Mouse (Mus musculus) C2C12 (cell line): ENCODE data around the gene Ppp2r5a. TPM values are rescaled to one million over a fixed set of nuclear protein-coding genes. Genes with fewer than 3 reads are reported as not detected.

Source experiments
- H3K27me3 ChIP-seq: one replicate; pipeline ENCODE4 v1.6.1; 2011; ENCODE audit not compliant: control insufficient read depth, insufficient read depth, insufficient read length
- H3K36me3 ChIP-seq: one replicate; pipeline ENCODE4 v1.6.1; 2011; ENCODE audit not compliant: control insufficient read depth, insufficient read depth
- H3K4me3 ChIP-seq: one replicate; pipeline ENCODE4 v1.5.1; 2011; ENCODE audit warnings: mild to moderate bottlenecking, control low read depth; ENCODE audit not compliant: poor library complexity, insufficient read depth, severe bottlenecking
- H3K79me2 ChIP-seq: one replicate; pipeline ENCODE4 v1.6.1; 2011; ENCODE audit not compliant: control insufficient read depth, insufficient read depth
- H3K79me3 ChIP-seq: one replicate; pipeline ENCODE4 v1.6.1; 2011; ENCODE audit warnings: low read depth, control low read depth
- H3ac ChIP-seq: one replicate; pipeline ENCODE3; 2011; ENCODE audit warnings: low read depth; ENCODE audit not compliant: control insufficient read depth, insufficient read length
- CEBPB ChIP-seq: IDR thresholded peaks from one replicate; pipeline ENCODE4 v1.6.1; 2011; ENCODE audit warnings: low read depth, mild to moderate bottlenecking, control low read depth, moderate library complexity
- CTCF ChIP-seq: IDR thresholded peaks from one replicate; pipeline ENCODE4 v1.5.1; 2011; ENCODE audit not compliant: control insufficient read depth, insufficient read depth, insufficient read length
- FOSL1 ChIP-seq: IDR thresholded peaks from one replicate; pipeline ENCODE4 v1.8.0; 2011; ENCODE audit warnings: mild to moderate bottlenecking, low read length; ENCODE audit not compliant: poor library complexity, insufficient read depth, severe bottlenecking
- MAX ChIP-seq: IDR thresholded peaks from one replicate; pipeline ENCODE4 v1.6.1; 2011; ENCODE audit warnings: mild to moderate bottlenecking, control low read depth
- MYOD1 ChIP-seq: IDR thresholded peaks from one replicate; pipeline ENCODE4 v1.6.1; 2011; ENCODE audit warnings: low read depth; ENCODE audit not compliant: control insufficient read depth, insufficient read length
- MYOG ChIP-seq: IDR thresholded peaks from one replicate; pipeline ENCODE4 v1.6.1; 2011; ENCODE audit not compliant: control insufficient read depth, insufficient read length; ENCODE audit errors: extremely low read depth
- USF1 ChIP-seq: IDR thresholded peaks from one replicate; pipeline ENCODE4 v1.6.1; 2011; ENCODE audit warnings: low read depth, mild to moderate bottlenecking, control low read depth, moderate library complexity
- long read RNA-seq, 2 experiments: library from polyadenylated mRNA; unstranded; transcript quantifications; one replicate each; pipeline ENCODE4 v2.0.0; 2019 to 2020
- polyA plus RNA-seq: library from polyadenylated mRNA; unstranded; fragments of >200 nt; fragmentation: generic; extraction: Trizol; gene quantifications from one replicate; pipeline ENCODE4 v1.2.1, GENCODE M21; 2012; ENCODE audit warnings: missing spikeins

Gene Ppp2r5a
- polyA plus RNA-seq: 21.5 TPM
- long read RNA-seq, experiment 1, partial matches to known transcripts: 1 of 9 reads
- long read RNA-seq, experiment 1, other reads (novel, unspliced or antisense): 8 of 9 reads
- long read RNA-seq, experiment 2, partial matches to known transcripts: 4 of 8 reads
- long read RNA-seq, experiment 2, other reads (novel, unspliced or antisense): 1 of 8 reads

GRCm38 (mm10) chr1:191403074-191403473 is at the start of gene Ppp2r5a:
Gene Ppp2r5a, minus strand, starts transcription at chr1:191403272.
- no peak within 1 kb of the TSS for H3ac ChIP-seq
- H3K36me3 ChIP-seq: no peaks in the 10 kb centered on the region
- no peaks in the 10 kb centered on the region for H3K79me3 ChIP-seq
- no peaks in the 10 kb centered on the region for H3K27me3 ChIP-seq
- H3K79me2 ChIP-seq: no peaks in the 10 kb centered on the region
- no peak within 1 kb of the TSS for H3K4me3 ChIP-seq
- TF ChIP-seq MAX (no peak), CEBPB (no peak), MYOD1 (no peak), FOSL1 (no peak), USF1 (no peak), MYOG (no peak), CTCF (no peak)

- no peak for TF ChIP-seq USF1
- no peak for TF ChIP-seq MYOD1
- TF ChIP-seq CTCF: no peak
- no peak for TF ChIP-seq MAX
- TF ChIP-seq CEBPB: no peak
- TF ChIP-seq MYOG: no peak
- no peak for TF ChIP-seq FOSL1
- H3ac ChIP-seq: no peak overlapping the region
- no peaks in the 10 kb centered on the region for H3K36me3 ChIP-seq
- H3K79me3 ChIP-seq: no peaks in the 10 kb centered on the region
- H3K4me3 ChIP-seq: no peak overlapping the region
- no peaks in the 10 kb centered on the region for H3K27me3 ChIP-seq
- H3K79me2 ChIP-seq: no peaks in the 10 kb centered on the region
Observed at GRCm38 (mm10) chr1:191450614-191451013, 47.5 kb upstream of the Ppp2r5a start.

- TF ChIP-seq USF1 (no peak), MYOG (no peak), CTCF (no peak), MAX (no peak), CEBPB (no peak)
- Histone ChIP-seq H3K27me3 (no peaks in the 10 kb centered on the region), H3K79me2 (no peaks in the 10 kb centered on the region), H3K4me3 (no peak overlapping the region), H3ac (no peak overlapping the region), H3K79me3 (no peaks in the 10 kb centered on the region), H3K36me3 (no peaks in the 10 kb centered on the region)
Observed at GRCm38 (mm10) chr1:191449537-191449936, 46.5 kb upstream of the Ppp2r5a start.

DNA sequence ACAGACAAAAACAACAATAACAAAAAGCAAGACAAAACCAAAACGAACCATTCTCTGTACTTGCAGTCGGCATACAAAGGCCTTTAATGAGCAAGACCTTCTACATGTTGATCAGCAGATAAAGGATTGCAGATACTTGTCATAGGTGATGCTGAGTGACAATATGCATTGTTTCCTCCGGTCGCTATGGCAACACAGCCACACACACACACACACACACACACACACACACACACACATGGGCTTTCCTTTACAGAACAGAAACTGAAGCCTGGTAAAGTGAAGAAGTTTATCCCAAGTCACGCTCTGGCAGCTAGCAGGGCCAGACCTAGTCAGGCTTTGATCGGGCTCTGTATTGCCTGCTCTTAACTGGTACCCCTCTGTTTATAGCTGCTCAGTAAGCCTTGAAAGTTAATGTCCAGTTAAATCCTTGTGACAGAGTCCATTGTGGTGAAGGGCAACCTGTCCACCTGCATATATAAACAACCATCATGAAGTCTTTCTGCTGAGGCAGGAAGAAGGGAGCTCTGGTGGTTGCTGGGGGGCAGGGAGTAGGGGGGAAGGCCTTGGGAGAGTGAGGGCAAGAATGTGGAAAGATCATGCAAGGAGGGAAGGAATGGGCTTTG is 44.4 kb upstream of the Ppp2r5a start:
- H3K79me2 ChIP-seq: no peaks in the 10 kb centered on the region
- no peak overlapping the region for H3ac ChIP-seq
- H3K79me3 ChIP-seq: no peaks in the 10 kb centered on the region
- no peaks in the 10 kb centered on the region for H3K36me3 ChIP-seq
- no peak overlapping the region for H3K4me3 ChIP-seq
- TF ChIP-seq CTCF (no peak), MAX (no peak), FOSL1 (no peak)
- no peaks in the 10 kb centered on the region for H3K27me3 ChIP-seq

GRCm38 (mm10) chr1:191446307-191446706 is 43.2 kb upstream of the Ppp2r5a start:
- TF ChIP-seq CEBPB: no peak
- no peak for TF ChIP-seq FOSL1
- no peak for TF ChIP-seq MYOG
- TF ChIP-seq MYOD1: no peak
- TF ChIP-seq USF1: no peak
- TF ChIP-seq CTCF: no peak
- TF ChIP-seq MAX: no peak
- Histone ChIP-seq H3K79me2 (no peaks in the 10 kb centered on the region), H3K4me3 (no peak overlapping the region), H3K36me3 (no peaks in the 10 kb centered on the region), H3K79me3 (no peaks in the 10 kb centered on the region), H3ac (no peak overlapping the region), H3K27me3 (no peaks in the 10 kb centered on the region)

GRCm38 (mm10) chr1:191445831-191446258 is 42.8 kb upstream of the Ppp2r5a start:
- Histone ChIP-seq H3K79me2 (no peaks in the 10 kb centered on the region), H3K4me3 (no peak overlapping the region), H3ac (no peak overlapping the region), H3K79me3 (no peaks in the 10 kb centered on the region), H3K27me3 (no peaks in the 10 kb centered on the region), H3K36me3 (no peaks in the 10 kb centered on the region)
- no peak for TF ChIP-seq CEBPB
- TF ChIP-seq MAX: no peak
- TF ChIP-seq MYOG: no peak
- TF ChIP-seq USF1: no peak
- TF ChIP-seq FOSL1: no peak
- TF ChIP-seq MYOD1: no peak
